Mouse (Mus musculus) CH12.LX (cell line): Measurements from ENCODE around the gene Olfr317.

Source experiments
- BHLHE40 ChIP-seq: IDR thresholded peaks from 2 replicates; pipeline ENCODE4 v1.6.1; 2011; ENCODE audit warnings: mild to moderate bottlenecking, low read depth, low read length, improper control_type of control experiment
- E2F4 ChIP-seq: IDR thresholded peaks from 2 replicates; pipeline ENCODE4 v1.6.1; 2011; ENCODE audit warnings: low read depth, low read length, improper control_type of control experiment; ENCODE audit not compliant: insufficient replicate concordance
- ELF1 ChIP-seq: IDR thresholded peaks from 2 replicates; pipeline ENCODE4 v1.6.1; 2014; ENCODE audit warnings: low read depth, mild to moderate bottlenecking, inconsistent platforms, low read length, improper control_type of control experiment
- POLR2A ChIP-seq: IDR thresholded peaks from 2 replicates; pipeline ENCODE4 v1.6.1; 2011; ENCODE audit warnings: low read depth, mild to moderate bottlenecking, improper control_type of control experiment, low read length

DNA sequence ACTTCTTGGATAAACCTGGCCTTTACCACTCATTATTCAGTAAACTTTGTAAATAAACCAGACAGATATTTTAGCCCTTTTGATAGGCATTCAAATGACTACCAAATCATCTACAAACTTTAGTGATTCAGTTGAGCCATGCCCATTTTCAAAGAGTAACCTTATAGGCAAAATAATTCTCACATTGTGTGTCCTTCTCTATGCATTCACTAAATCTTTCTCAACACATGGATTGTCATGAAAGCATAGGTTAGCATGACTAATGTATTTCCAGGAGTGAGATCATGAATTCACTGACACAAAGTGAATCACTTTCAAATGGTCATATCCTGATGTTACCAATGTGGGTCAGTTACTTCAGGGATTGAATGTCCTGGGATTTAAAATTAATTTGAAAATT, 33.9 kb upstream of the Olfr317 start, which contains the start of gene Olfr315:
- TF ChIP-seq ELF1 (no peak), BHLHE40 (no peak), E2F4 (no peak), POLR2A (no peak)
